In genomic region chrX:142095579-142095978, GRCm38 (mm10) we compare ENCODE assay signal across 27 mouse cellular contexts.
DNase-seq lines count a peak whose midpoint lies in the region; ATAC-seq and TF ChIP-seq lines count a peak whose summit lies in the region.
"Had no signal": no experiment of that assay in that cellular context is flagged by ENCODE, and none has a peak within 500 bp of the region (broad histone marks: within the 10 kb centered on the region; RNA-seq: fewer than 3 reads in every experiment).

No protein-coding gene starts in this region.

- H3K4me2 ChIP-seq in forebrain, postnatal 0 days (ENCODE audit: low read depth): no peak overlapping the region
- H3K4me2 ChIP-seq in forebrain, embryonic 12.5 days: no peak overlapping the region
- H3K4me2 ChIP-seq: embryonic facial prominence, embryonic 15.5 days; forebrain, embryonic 15.5 days; heart, embryonic 13.5 days; hindbrain, embryonic 14.5 days had no signal

- no peaks in the 10 kb centered on the region for H3K9me3 ChIP-seq in forebrain, postnatal 0 days (ENCODE audit: low read length)
- H3K9me3 ChIP-seq in forebrain, embryonic 12.5 days: no peaks in the 10 kb centered on the region
- H3K9me3 ChIP-seq in limb, embryonic 10.5 days (replicated peaks): no peaks in the 10 kb centered on the region
- H3K9me3 ChIP-seq: embryonic facial prominence, embryonic 15.5 days; forebrain, embryonic 15.5 days; heart, embryonic 10.5 days; heart, embryonic 13.5 days had no signal

- H3K79me2 ChIP-seq in heart, adult 2 months (replicated peaks; ENCODE audit: control insufficient read depth, insufficient read depth, low read length): no peaks in the 10 kb centered on the region

- 50% methylated on average over 5 of the region's 5 CpGs for WGBS in forebrain, postnatal 0 days
- 67% methylated on average over 5 of the region's 5 CpGs for WGBS in forebrain, embryonic 12.5 days
- WGBS in heart, adult 2 months: 75% methylated on average over 5 of the region's 5 CpGs
- WGBS in limb, embryonic 10.5 days: 92% methylated on average over 5 of the region's 5 CpGs

- no peaks in the 10 kb centered on the region for H3K4me1 ChIP-seq in forebrain, postnatal 0 days (ENCODE audit: insufficient read depth)
- H3K4me1 ChIP-seq in forebrain, embryonic 12.5 days: no peaks in the 10 kb centered on the region
- H3K4me1 ChIP-seq in heart, adult 2 months (ENCODE audit: control insufficient read depth, insufficient read depth, low read length): no peaks in the 10 kb centered on the region
- H3K4me1 ChIP-seq in limb, embryonic 10.5 days: no peaks in the 10 kb centered on the region
- H3K4me1 ChIP-seq: embryonic facial prominence, embryonic 15.5 days; forebrain, embryonic 15.5 days; heart, embryonic 10.5 days; heart, embryonic 13.5 days had no signal

- no peak overlapping the region for H3K9ac ChIP-seq in forebrain, postnatal 0 days
- no peak overlapping the region for H3K9ac ChIP-seq in forebrain, embryonic 12.5 days
- H3K9ac ChIP-seq in heart, adult 2 months (ENCODE audit: low read depth, low read length): no peak overlapping the region
- H3K9ac ChIP-seq: embryonic facial prominence, embryonic 15.5 days; forebrain, embryonic 15.5 days; heart, embryonic 13.5 days; hindbrain, embryonic 14.5 days had no signal

- intact Hi-C loops in left cerebral cortex, postnatal 25 days (cut with DNase I): loop anchor here (5.0 kb wide), 2 partner anchors 503 to 883 kb away; no protein-coding TSS in a partner anchor
- intact Hi-C loops in heart, adult 2 months (cut with DNase I): loop anchor here (10.0 kb wide), 2 partner anchors 501 to 891 kb away; no protein-coding TSS in a partner anchor

- H3K27ac ChIP-seq in forebrain, postnatal 0 days (ENCODE audit: low read depth, low read length): no peak overlapping the region
- no peak overlapping the region for H3K27ac ChIP-seq in forebrain, embryonic 12.5 days
- H3K27ac ChIP-seq in heart, adult 2 months: no peak overlapping the region
- no peak overlapping the region for H3K27ac ChIP-seq in limb, embryonic 10.5 days
- H3K27ac ChIP-seq: embryonic facial prominence, embryonic 15.5 days; forebrain, embryonic 15.5 days; heart, embryonic 10.5 days; heart, embryonic 13.5 days; hindbrain, embryonic 14.5 days; hindbrain, postnatal 0 days had no signal

- TF ChIP-seq POLR2A in brain, embryonic 14.5 days (IDR thresholded peaks at IDR 0.05; ENCODE audit: borderline replicate concordance, extremely low read depth, insufficient read depth, insufficient read length, poor library complexity, severe bottlenecking): no peak
- TF ChIP-seq POLR2A in heart, adult 2 months (IDR thresholded peaks at IDR 0.05; ENCODE audit: insufficient read depth, low read depth, low read length): no peak

- H3K27me3 ChIP-seq in forebrain, postnatal 0 days (ENCODE audit: insufficient read depth, low read length): no peaks in the 10 kb centered on the region
- peaks cover 21% of the 10 kb centered on the region for H3K27me3 ChIP-seq in forebrain, embryonic 12.5 days
- H3K27me3 ChIP-seq in heart, adult 2 months (ENCODE audit: control insufficient read depth, insufficient read depth, low read length): no peaks in the 10 kb centered on the region
- peaks cover 94% of the 10 kb centered on the region for H3K27me3 ChIP-seq in limb, embryonic 10.5 days (ENCODE audit: low read depth, poor library complexity, severe bottlenecking)

- no peak for TF ChIP-seq CTCF in forebrain, postnatal 0 days (IDR thresholded peaks at IDR 0.05; ENCODE audit: low read depth)
- TF ChIP-seq CTCF in brain, embryonic 14.5 days (IDR thresholded peaks at IDR 0.05; ENCODE audit: borderline replicate concordance, extremely low read depth, insufficient read depth, insufficient read length): no peak
- no peak for TF ChIP-seq CTCF in heart, adult 2 months (IDR thresholded peaks at IDR 0.05)

- H3K4me3 ChIP-seq in forebrain, postnatal 0 days (ENCODE audit: low read depth, low read length): no peak overlapping the region
- no peak overlapping the region for H3K4me3 ChIP-seq in forebrain, embryonic 12.5 days (replicated peaks)
- H3K4me3 ChIP-seq in heart, adult 2 months: no peak overlapping the region
- no peak overlapping the region for H3K4me3 ChIP-seq in limb, embryonic 10.5 days
- H3K4me3 ChIP-seq: embryonic facial prominence, embryonic 15.5 days; forebrain, embryonic 15.5 days; heart, embryonic 10.5 days; heart, embryonic 13.5 days had no signal

- no peak for DNase-seq in forebrain, postnatal 0 days
- peak; percentile 2 to 32 for DNase-seq in left cerebral cortex, postnatal 25 days (ENCODE audit: low spot score in 2 of 2)
- DNase-seq in left cerebral cortex, adult 11 months (ENCODE audit: low spot score): no peak
- DNase-seq in 3T3-L1 (ENCODE audit: low read depth, low spot score): peak; percentile 39
- DNase-seq in brain, embryonic 14.5 days (ENCODE audit: low read depth): peak; percentile 19
- DNase-seq in heart, adult 2 months: no peak
- DNase-seq in limb, embryonic 10.5 days (ENCODE audit: low spot score): no peak
- DNase-seq: adrenal gland, adult 2 months; adrenal gland, postnatal 14 days; cerebellum, adult 18-20 months; cerebellum, adult 9-11 months; cerebellum, postnatal 36 days; embryo, embryonic 11 days; gastrocnemius, postnatal 25 days; heart, adult 18-20 months; heart, postnatal 14 days; heart, postnatal 4 days; kidney, adult 18-20 months had no signal

- H3K36me3 ChIP-seq in forebrain, postnatal 0 days (ENCODE audit: insufficient read depth): no peaks in the 10 kb centered on the region
- no peaks in the 10 kb centered on the region for H3K36me3 ChIP-seq in forebrain, embryonic 12.5 days (replicated peaks)
- no peaks in the 10 kb centered on the region for H3K36me3 ChIP-seq in heart, adult 2 months (ENCODE audit: control insufficient read depth, insufficient read depth, low read length)
- H3K36me3 ChIP-seq in limb, embryonic 10.5 days: no peaks in the 10 kb centered on the region
- H3K36me3 ChIP-seq: embryonic facial prominence, embryonic 15.5 days; forebrain, embryonic 15.5 days; heart, embryonic 10.5 days; heart, embryonic 13.5 days had no signal

- peak; percentile 53; the same call in 1 of the 2 replicates for ATAC-seq in forebrain, postnatal 0 days
- ATAC-seq in forebrain, embryonic 12.5 days (ENCODE audit: low FRiP score): no peak
- ATAC-seq: forebrain, embryonic 15.5 days; hindbrain, postnatal 0 days; inflammation-experienced regulatory T-cells, adult 6 months; intestine, embryonic 16.5 days had no signal

- TF ChIP-seq EP300 in heart, adult 2 months (IDR thresholded peaks at IDR 0.05; ENCODE audit: insufficient read depth, low read depth, low read length): no peak

Comparison
In these comparisons a context has a peak if more than half of its experiments do, and no peak if none do; other contexts are left out.
1. DNase-seq: peak in left cerebral cortex, postnatal 25 days (2 of 2), 3T3-L1 (single experiment) and brain, embryonic 14.5 days (single experiment); none in forebrain, postnatal 0 days (single experiment), left cerebral cortex, adult 11 months (single experiment), heart, adult 2 months (0 of 2) and limb, embryonic 10.5 days (single experiment).